Mouse (Mus musculus) C3H10T1/2 (cell line): ENCODE data around the gene Cyp4a12a. TPM values are rescaled to one million over a fixed set of nuclear protein-coding genes. Genes with fewer than 3 reads are reported as not detected.

Experiments used
- polyA plus RNA-seq, 2 experiments: library from polyadenylated mRNA; unstranded; fragments of >200 nt; fragmentation: generic; extraction: Trizol; gene quantifications; one replicate each; pipeline ENCODE4 v1.2.1; 2012; ENCODE audit warnings: missing spikeins in 2 of 2

Cyp4a12a gene
- not detected for polyA plus RNA-seq

GRCm38 (mm10) chr4:115298746-115299145, at the start of gene Cyp4a12a:
Gene Cyp4a12a (plus strand): TSS chr4:115299046.

Other genes starting within 250 kb of the Cyp4a12a start
- gene Tal1, start 242.6 kb upstream of the Cyp4a12a start, polyA plus RNA-seq, result under 1 TPM; 0.01 to 0.02 TPM
- gene Pdzk1ip1, start 210.3 kb upstream of the Cyp4a12a start, polyA plus RNA-seq, result 1 to 10 TPM in 1 of 2 experiments, under 1 TPM in 1; 0.18 to 4.6 TPM
- gene Cyp4x1, start 164.8 kb upstream of the Cyp4a12a start, polyA plus RNA-seq, result not detected
- gene Cyp4a29, start 57.0 kb upstream of the Cyp4a12a start, polyA plus RNA-seq, result not detected
- gene Cyp4a12b, start 112.6 kb downstream of the Cyp4a12a start, polyA plus RNA-seq, result under 1 TPM in 1 of 2 experiments, not detected in 1; 0.01 TPM
- gene Cyp4a30b, start 153.6 kb downstream of the Cyp4a12a start, polyA plus RNA-seq, result not detected
- not detected for gene Cyp4a14, start 197.1 kb downstream of the Cyp4a12a start, polyA plus RNA-seq
- not detected for gene Cyp4a10, start 219.2 kb downstream of the Cyp4a12a start, polyA plus RNA-seq